Mouse (Mus musculus): ENCODE results near the gene Col4a6.

Col4a6 gene

GRCm38 (mm10) chrX:141473470-141474302, at the start of gene Col4a6:
Gene Col4a6 (minus strand): TSS chrX:141474076.
- in situ Hi-C loops (cut with MboI, MseI), result no loop called here

DNA sequence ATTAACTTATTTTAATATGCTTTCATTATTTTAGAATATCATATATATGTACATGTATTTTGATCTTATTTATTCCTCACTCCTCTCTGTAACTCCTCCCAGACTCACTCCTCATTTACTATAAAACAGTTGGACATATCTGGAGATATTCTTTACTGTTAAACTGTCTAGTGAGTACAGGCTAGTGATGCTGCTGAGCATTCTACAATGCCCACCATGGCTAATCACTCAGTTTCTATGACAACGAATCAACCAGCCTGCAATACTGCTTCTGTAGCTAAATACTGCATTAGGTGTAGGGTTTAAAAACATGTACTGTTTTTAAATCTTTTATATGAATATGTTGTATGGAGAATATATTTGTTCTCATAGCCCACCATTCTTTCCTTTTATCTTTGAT, 29.2 kb upstream of the Col4a6 start:
- in situ Hi-C loops (cut with MboI, MseI), result no loop called here

- in situ Hi-C loops (cut with MboI, MseI), result no loop called here
Measured at GRCm38 (mm10) chrX:141494545-141494944, 20.7 kb upstream of the Col4a6 start.

GRCm38 (mm10) chrX:141475566-141476327, 1.9 kb upstream of the Col4a6 start:
- in situ Hi-C loops (cut with MboI, MseI), result no loop called here

DNA sequence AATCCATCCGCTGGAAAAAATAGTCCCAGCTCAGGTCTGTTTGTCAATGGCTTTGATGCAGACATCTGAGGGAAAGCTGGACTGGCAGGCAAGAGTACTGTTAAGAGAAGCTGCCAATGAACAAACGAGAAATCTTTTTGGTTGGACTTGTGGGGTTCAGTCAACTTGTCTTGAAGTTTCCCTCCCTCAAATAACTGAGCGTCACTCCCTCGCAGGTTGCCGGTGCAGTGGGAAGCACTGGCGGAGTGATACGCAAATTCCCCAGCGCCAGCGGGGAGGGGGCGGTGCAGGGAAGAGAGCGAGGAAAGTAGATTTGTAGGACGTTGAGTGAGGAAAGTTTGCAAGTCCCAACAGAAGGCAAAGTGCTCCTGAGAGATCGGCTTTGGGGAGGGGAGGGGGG, 1.2 kb upstream of the Col4a6 start, which contains the start of gene Col4a5:
Col4a5 (plus strand) TSS at position 276 of the 400 bp plus-strand sequence.
- in situ Hi-C loops (cut with MboI, MseI), result no loop called here

- in situ Hi-C loops (cut with MboI, MseI), result no loop called here
Measured at GRCm38 (mm10) chrX:141447936-141448335, 25.9 kb downstream of the Col4a6 start.

- in situ Hi-C loops (cut with MboI, MseI), result no loop called here
Measured at GRCm38 (mm10) chrX:141439423-141439822, 34.5 kb downstream of the Col4a6 start.

GRCm38 (mm10) chrX:141436780-141437179, 37.1 kb downstream of the Col4a6 start:
- in situ Hi-C loops (cut with MboI, MseI), result no loop called here

DNA sequence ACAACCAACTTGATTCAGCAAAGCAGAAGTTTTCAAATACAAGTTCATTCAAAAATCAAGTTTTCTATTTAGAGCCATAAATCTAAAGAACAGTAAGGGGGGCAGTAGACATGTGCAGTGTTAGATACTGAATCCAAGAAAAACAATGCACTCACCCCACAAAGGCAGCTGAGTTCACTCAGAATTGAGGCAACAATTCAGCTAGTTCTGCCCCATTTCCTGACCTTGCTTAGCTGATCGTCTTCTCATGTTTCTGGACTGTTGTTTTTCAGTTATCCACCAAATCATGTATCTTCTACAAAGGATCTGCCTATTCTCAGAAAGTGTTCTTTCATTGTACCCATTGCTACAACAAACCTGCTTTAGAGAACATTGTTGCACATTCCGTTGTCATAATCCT, 58.6 kb downstream of the Col4a6 start:
- in situ Hi-C loops (cut with MboI, MseI), result no loop called here

GRCm38 (mm10) chrX:141396243-141396642, 77.6 kb downstream of the Col4a6 start:
- in situ Hi-C loops (cut with MboI, MseI), result no loop called here

DNA sequence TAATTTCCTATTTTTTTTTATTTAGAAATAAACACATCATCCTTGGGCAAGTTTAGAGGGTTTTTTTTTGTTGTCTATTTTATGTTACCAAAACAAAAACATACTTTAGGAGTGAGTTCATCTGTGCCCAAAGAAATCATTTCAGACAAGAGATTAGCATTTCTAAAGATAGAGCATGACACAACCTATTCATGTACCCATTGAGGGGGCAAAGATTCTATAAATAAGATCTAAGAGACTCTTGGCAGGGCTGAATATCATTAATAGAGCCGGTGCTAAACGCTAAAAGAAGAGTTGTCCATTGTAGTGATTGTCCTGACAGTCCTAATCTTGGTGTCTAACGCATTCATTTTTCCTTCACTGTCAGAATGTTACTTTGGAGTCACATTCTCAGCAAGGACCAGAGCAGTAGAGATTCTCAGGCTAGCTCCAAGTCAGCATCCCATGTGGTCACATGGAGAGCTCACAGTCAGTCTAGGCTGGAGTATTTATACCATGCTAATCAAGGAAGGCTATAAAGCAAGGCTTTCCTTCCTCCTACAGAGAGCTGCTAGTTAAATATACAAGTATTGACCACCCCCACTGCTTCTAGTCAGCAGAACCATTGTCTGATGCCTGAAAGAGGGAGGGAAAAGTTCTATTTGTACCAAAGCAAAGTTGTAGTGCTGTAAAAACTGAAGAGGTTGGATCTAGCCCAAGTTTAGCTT, 88.3 kb downstream of the Col4a6 start:
- in situ Hi-C loops (cut with MboI, MseI), result no loop called here

- in situ Hi-C loops (cut with MboI, MseI), result no loop called here
Measured at GRCm38 (mm10) chrX:141384632-141385031, 89.2 kb downstream of the Col4a6 start.

GRCm38 (mm10) chrX:141370276-141370675, 103.6 kb downstream of the Col4a6 start:
- in situ Hi-C loops (cut with MboI, MseI), result no loop called here

- in situ Hi-C loops (cut with MboI, MseI), result no loop called here
Measured at GRCm38 (mm10) chrX:141363331-141363730, 110.5 kb downstream of the Col4a6 start.

DNA sequence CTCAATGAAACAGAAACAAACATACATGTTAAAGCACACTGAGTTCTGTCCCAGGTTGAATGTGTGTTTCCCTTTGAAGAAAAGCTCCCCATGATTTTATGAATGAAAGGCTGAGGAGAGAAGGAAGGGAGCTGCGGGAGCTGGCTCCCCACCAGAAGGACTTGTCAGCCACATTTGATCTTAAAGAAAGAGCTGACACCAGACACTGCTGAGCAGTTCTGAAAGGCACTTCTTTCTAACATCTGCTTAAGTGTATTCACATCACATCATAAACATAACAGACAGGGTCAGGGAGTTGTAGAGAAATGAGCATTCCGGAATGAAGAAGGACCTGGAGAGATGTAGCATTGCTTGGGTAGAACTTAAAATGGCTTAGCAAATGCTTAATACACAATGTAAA, 132.5 kb downstream of the Col4a6 start:
- in situ Hi-C loops (cut with MboI, MseI), result loop anchor here in 1 of 2 experiments (25.0 kb wide), 1 partner anchor 354 kb away; no protein-coding TSS in a partner anchor

GRCm38 (mm10) chrX:141328044-141328443, 145.8 kb downstream of the Col4a6 start:
- in situ Hi-C loops (cut with MboI, MseI), result loop anchor here in 1 of 2 experiments (25.0 kb wide), 1 partner anchor 341 kb away; no protein-coding TSS in a partner anchor

GRCm38 (mm10) chrX:141324201-141324600, 149.7 kb downstream of the Col4a6 start:
- in situ Hi-C loops (cut with MboI, MseI), result no loop called here

DNA sequence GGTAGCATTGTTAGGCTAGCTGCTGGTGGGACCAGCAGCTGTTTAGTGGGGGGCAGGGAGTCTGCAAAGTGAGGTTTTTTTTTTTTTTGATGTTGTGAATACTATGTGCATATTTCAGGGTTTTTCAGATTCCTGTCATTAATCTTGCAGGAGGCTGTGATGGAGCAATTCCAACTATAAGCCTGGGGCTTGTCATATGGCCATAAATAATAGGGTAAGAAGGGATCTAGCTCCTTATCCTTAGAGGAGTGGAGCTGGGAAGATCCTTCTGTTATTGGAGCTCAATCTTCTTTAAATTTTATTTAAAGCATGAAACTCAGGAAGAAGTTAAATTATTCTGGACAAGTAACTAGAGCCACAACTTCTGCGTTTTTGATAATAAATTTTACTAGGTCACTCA, 157.7 kb downstream of the Col4a6 start:
- in situ Hi-C loops (cut with MboI, MseI), result no loop called here

- in situ Hi-C loops (cut with MboI, MseI), result no loop called here
Measured at GRCm38 (mm10) chrX:141315795-141316194, 158.1 kb downstream of the Col4a6 start.

GRCm38 (mm10) chrX:141292702-141293462, 181.0 kb downstream of the Col4a6 start:
- in situ Hi-C loops (cut with MboI, MseI), result no loop called here

DNA sequence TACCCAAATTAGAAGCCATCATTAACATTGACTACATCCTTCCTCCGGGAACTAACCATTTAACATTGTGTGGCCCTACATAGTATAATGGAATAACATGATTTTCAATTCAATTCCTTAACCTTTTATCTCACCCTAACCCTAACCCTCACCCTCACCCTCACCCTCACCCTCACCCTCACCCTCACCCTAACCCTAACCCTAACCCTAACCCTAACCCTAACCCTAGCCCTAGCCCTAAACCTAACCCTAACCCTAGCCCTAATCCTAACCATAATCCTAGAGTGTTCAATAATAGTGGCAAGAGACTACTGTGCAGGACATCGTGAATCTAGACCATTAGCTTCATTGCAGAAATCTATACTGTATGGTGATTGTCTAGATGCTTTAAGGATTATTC, 197.5 kb downstream of the Col4a6 start:
- in situ Hi-C loops (cut with MboI, MseI), result no loop called here

All from T-helper 17 cell (primary cell).